Comparison of ENCODE assay signal across 8 mouse cellular contexts in genomic region chr12:101816810-101817209, GRCm38 (mm10). TPM values are rescaled to one million over a fixed set of nuclear protein-coding genes. Genes with fewer than 3 reads are reported as not detected.
DNase-seq lines count a peak whose midpoint lies in the region; ATAC-seq and TF ChIP-seq lines count a peak whose summit lies in the region.

No protein-coding gene starts in this region.

- H3K27me3 ChIP-seq in intestine, embryonic 14.5 days (replicated peaks; ENCODE audit: control insufficient read depth, insufficient read depth, low read length) = no peaks in the 10 kb centered on the region; the same call in 1 of the 2 replicates
- H3K27me3 ChIP-seq in intestine, embryonic 16.5 days (replicated peaks; ENCODE audit: control insufficient read depth, insufficient read depth, low read length) = no peaks in the 10 kb centered on the region
- H3K27me3 ChIP-seq in MEL (ENCODE audit: control insufficient read depth in 1 of 2, insufficient read depth in 2 of 2, low read length in 2 of 2) = peaks cover 0 to 3% of the 10 kb centered on the region in 2 experiments; a peak in 3 of 4 replicates

- WGBS in intestine, embryonic 14.5 days = 50% methylated on average over 5 of the region's 5 CpGs
- WGBS in intestine, embryonic 16.5 days = 61% methylated on average over 5 of the region's 5 CpGs

- no peak for ATAC-seq in intestine, embryonic 14.5 days (replicated peaks; ENCODE audit: low FRiP score, low TSS enrichment, low read depth)
- ATAC-seq in intestine, embryonic 16.5 days = no peak
- ATAC-seq in granulocyte monocyte progenitor cell, adult 5-6 weeks (replicated peaks; ENCODE audit: poor library complexity, severe bottlenecking) = peak; percentile 38; the same call in 1 of the 2 replicates
- ATAC-seq in megakaryocyte progenitor cell, adult 5-6 weeks (replicated peaks; ENCODE audit: poor library complexity) = peak; percentile 70

- H3K9me3 ChIP-seq in intestine, embryonic 14.5 days (ENCODE audit: control insufficient read depth, low read length) = no peaks in the 10 kb centered on the region
- no peaks in the 10 kb centered on the region for H3K9me3 ChIP-seq in intestine, embryonic 16.5 days (ENCODE audit: control insufficient read depth, low read length)
- H3K9me3 ChIP-seq in MEL (replicated peaks; ENCODE audit: insufficient read depth, low read length) = no peaks in the 10 kb centered on the region

- H3K4me3 ChIP-seq in intestine, embryonic 14.5 days (ENCODE audit: low read depth, low read length) = 0 out of 2 replicates have a peak overlapping the region, but pooled peaks have one; percentile 11
- no peak overlapping the region for H3K4me3 ChIP-seq in intestine, embryonic 16.5 days (ENCODE audit: low read length)
- no peak overlapping the region for H3K4me3 ChIP-seq in MEL (ENCODE audit: control insufficient read depth in 1 of 2, insufficient read depth in 1 of 2, low read depth in 2 of 2, low read length in 2 of 2)

- no peaks in the 10 kb centered on the region for H3K79me2 ChIP-seq in MEL (ENCODE audit: control insufficient read depth, insufficient read depth, low read length, poor library complexity)

- no peak overlapping the region for H3K9ac ChIP-seq in intestine, embryonic 14.5 days (ENCODE audit: low read length)
- no peak overlapping the region for H3K9ac ChIP-seq in intestine, embryonic 16.5 days (ENCODE audit: low read depth, low read length)
- no peak overlapping the region for H3K9ac ChIP-seq in MEL (ENCODE audit: control insufficient read depth, low read depth, low read length, poor library complexity, severe bottlenecking)

- TF ChIP-seq CTCF in MEL (IDR thresholded peaks at IDR 0.05 in 2 of 3, conservative IDR thresholded peaks at IDR 0.05 in 1 of 3; ENCODE audit: control insufficient read depth in 1 of 3, insufficient read depth in 1 of 3, low read depth in 2 of 3, low read length in 3 of 3, poor library complexity in 1 of 3, severe bottlenecking in 1 of 3) = peak; percentile 37 to 58 (median 42); a peak in 5 of 6 replicates

- DNase-seq in intestine, embryonic 14.5 days (ENCODE audit: low spot score) = no peak
- peak; percentile 50 for DNase-seq in MEL (ENCODE audit: low read depth, low spot score)
- no peak for DNase-seq in adrenal gland, adult 18-20 months (ENCODE audit: low spot score in 2 of 2)
- no peak for DNase-seq in spleen, postnatal 4 days (ENCODE audit: low spot score in 2 of 2)
- no peak for DNase-seq in spleen, postnatal 14 days (ENCODE audit: low spot score in 2 of 2)

- TF ChIP-seq POLR2A in MEL (IDR thresholded peaks at IDR 0.05; ENCODE audit: control insufficient read depth in 1 of 2, insufficient read depth in 1 of 2, low read depth in 1 of 2, low read length in 2 of 2, poor library complexity in 1 of 2) = no peak

- peak; percentile 63 for TF ChIP-seq RAD21 in MEL (IDR thresholded peaks at IDR 0.05; ENCODE audit: low read depth, low read length)

- H3K4me1 ChIP-seq in intestine, embryonic 14.5 days (replicated peaks; ENCODE audit: control insufficient read depth, insufficient read depth, low read length) = no peaks in the 10 kb centered on the region; the same call in 1 of the 2 replicates
- peaks cover 7% of the 10 kb centered on the region for H3K4me1 ChIP-seq in intestine, embryonic 16.5 days (ENCODE audit: control insufficient read depth, insufficient read depth, low read length)
- H3K4me1 ChIP-seq in MEL (ENCODE audit: control insufficient read depth in 1 of 2, insufficient read depth in 2 of 2, low read length in 2 of 2) = peaks cover 0 to 8% of the 10 kb centered on the region in 2 experiments; a peak in 2 of 4 replicates

- no peak overlapping the region for H3K27ac ChIP-seq in intestine, embryonic 14.5 days (ENCODE audit: low read depth)
- no peak overlapping the region for H3K27ac ChIP-seq in intestine, embryonic 16.5 days (ENCODE audit: low read length)
- no peak overlapping the region for H3K27ac ChIP-seq in MEL (ENCODE audit: control insufficient read depth, low read depth, low read length)

- H3K36me3 ChIP-seq in intestine, embryonic 14.5 days (ENCODE audit: control insufficient read depth, insufficient read depth, low read length) = no peaks in the 10 kb centered on the region
- no peaks in the 10 kb centered on the region for H3K36me3 ChIP-seq in intestine, embryonic 16.5 days (ENCODE audit: control insufficient read depth, insufficient read depth, low read length)
- H3K36me3 ChIP-seq in MEL (ENCODE audit: control insufficient read depth in 1 of 2, insufficient read depth in 2 of 2, low read length in 2 of 2) = no peaks in the 10 kb centered on the region

- TF ChIP-seq EP300 in MEL (IDR thresholded peaks at IDR 0.05; ENCODE audit: low read depth in 1 of 2, low read length in 2 of 2) = no peak

- no peak overlapping the region for H3K4me2 ChIP-seq in intestine, embryonic 14.5 days (ENCODE audit: low read length)
- no peak overlapping the region for H3K4me2 ChIP-seq in intestine, embryonic 16.5 days (ENCODE audit: low read depth, low read length)

TF ChIP-seq in MEL, 35 proteins besides CTCF, POLR2A, EP300 and RAD21:
- peak; percentile 35 for TF ChIP-seq ZC3H11A (IDR thresholded peaks at IDR 0.05; ENCODE audit: low read depth, low read length)
- TF ChIP-seq GATA1 (IDR thresholded peaks at IDR 0.05; ENCODE audit: low read depth, low read length) = 0 out of 2 replicates have a peak, but pooled peaks have one; percentile 23
- peak; percentile 50 for TF ChIP-seq SMC3 (IDR thresholded peaks at IDR 0.05; ENCODE audit: low read depth, low read length)
- no peak for TF ChIP-seq ZMIZ1 (IDR thresholded peaks at IDR 0.05; ENCODE audit: low read depth, low read length)

RNA-seq across cellular contexts. Expression of gene Fbln5, which starts 2.0 kb away (rescaled TPM):
- 42.4 and 44.0 TPM in 2 replicates for polyA plus RNA-seq in intestine, embryonic 14.5 days (2014; fragmentation: Nextera tagmentation; extraction: Ambion mirVana)
- polyA plus RNA-seq in intestine, embryonic 16.5 days (2015; fragmentation: Nextera tagmentation; extraction: Ambion mirVana) = 59.6 and 64.9 TPM in 2 replicates
- total RNA-seq in MEL (2012; rRNA removed) = not detected in 2 replicates
- polyA plus RNA-seq in MEL (2012; ENCODE audit: insufficient read depth in 1 of 2, insufficient read length in 2 of 2, low read depth in 1 of 2, low replicate concordance in 2 of 2, missing spikeins in 1 of 2) = not detected
- not detected in 2 replicates for total RNA-seq in granulocyte monocyte progenitor cell, adult 5-6 weeks (2014; fragmentation: Nextera tagmentation)
- total RNA-seq in granulocyte monocyte progenitor cell, adult 5-6 weeks (2017) = not detected in 2 replicates
- total RNA-seq in megakaryocyte progenitor cell, adult 5-6 weeks (2015) = not detected in 2 replicates
- total RNA-seq in megakaryocyte progenitor cell, adult 5-6 weeks (2017) = not detected in 2 replicates
- 10 to 100 TPM; 48.6 to 55.0 TPM for total RNA-seq in adrenal gland, adult 18-20 months (2021)

Comparison
In these comparisons a context has a peak if more than half of its experiments do, and no peak if none do; other contexts are left out.
1. ATAC-seq: peak in granulocyte monocyte progenitor cell, adult 5-6 weeks (single experiment) and megakaryocyte progenitor cell, adult 5-6 weeks (single experiment); none in intestine, embryonic 14.5 days (single experiment) and intestine, embryonic 16.5 days (single experiment).
2. RNA of gene Fbln5, which starts 2.0 kb away (total RNA-seq): 48.6 to 55.0 TPM in adrenal gland, adult 18-20 months; not detected in MEL, not detected in granulocyte monocyte progenitor cell, adult 5-6 weeks and not detected in megakaryocyte progenitor cell, adult 5-6 weeks; every median in the first group is over 10 times any median in the second.